Mouse (Mus musculus) testis, adult 2 months (tissue): ENCODE measurements around the gene Gmnn.

Experiments
- CTCF ChIP-seq: fragments of 200-500 bp; IDR thresholded peaks from 2 replicates; pipeline ENCODE4 v1.5.1; 2012; ENCODE audit warnings: low read depth, mild to moderate bottlenecking, inconsistent platforms, low read length, moderate library complexity; ENCODE audit not compliant: control insufficient read depth, insufficient read depth, insufficient replicate concordance
- POLR2A ChIP-seq: fragments of 200-500 bp; IDR thresholded peaks from 2 replicates; pipeline ENCODE4 v1.6.1; 2012; ENCODE audit warnings: low read depth, mild to moderate bottlenecking, inconsistent platforms, low read length, moderate library complexity; ENCODE audit not compliant: control insufficient read depth

DNA sequence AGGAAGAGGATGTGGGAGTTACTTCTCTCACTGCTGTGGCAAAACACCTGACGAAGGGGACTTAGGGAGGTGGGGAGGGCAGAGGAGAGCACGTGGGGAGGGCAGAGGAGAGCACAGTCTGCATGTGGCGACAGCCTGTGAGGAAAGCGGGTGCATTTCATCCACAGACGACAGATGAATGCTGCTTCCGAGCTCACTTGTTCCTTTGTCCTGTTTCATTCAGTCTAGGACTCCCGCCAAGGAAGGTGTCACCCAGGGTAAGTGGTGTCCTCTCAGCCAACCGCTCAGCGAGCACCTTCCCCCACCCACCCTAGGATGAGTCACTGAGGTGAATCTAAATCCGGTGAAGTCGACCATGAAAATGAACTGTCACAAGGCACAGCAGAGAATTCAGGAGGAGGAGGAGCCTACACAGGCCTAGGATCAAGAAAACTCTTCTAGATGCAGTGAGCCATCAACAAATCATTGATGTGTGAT lies 24.3 kb upstream of the Gmnn start:
- TF ChIP-seq POLR2A (no peak), CTCF (no peak)
